Mouse (Mus musculus) forebrain, embryonic 15.5 days (tissue): ENCODE data around the gene Bcar3. TPM values are rescaled to one million over a fixed set of nuclear protein-coding genes. Genes with fewer than 3 reads are reported as not detected.

Experiments used
- ATAC-seq: fragments of 200-750 bp; cut with Nextera tagmentation; replicated peaks from 2 replicates; pipeline ENCODE4 v1.8.0; 2017; ENCODE audit warnings: mild to moderate bottlenecking, moderate TSS enrichment, moderate library complexity
- H3K27ac ChIP-seq: fragments of 300-500 bp; sonication (generic); replicated peaks from 2 replicates; pipeline ENCODE4 v1.5.1; 2015; ENCODE audit warnings: mild to moderate bottlenecking, inconsistent platforms
- H3K27me3 ChIP-seq: fragments of 300-500 bp; sonication (generic); 2 replicates; pipeline ENCODE4 v1.6.1; 2015; ENCODE audit warnings: inconsistent platforms
- H3K36me3 ChIP-seq: fragments of 300-500 bp; sonication (generic); 2 replicates; pipeline ENCODE4 v1.6.1; 2015; ENCODE audit warnings: mild to moderate bottlenecking, inconsistent platforms
- H3K4me1 ChIP-seq: fragments of 300-500 bp; sonication (generic); 2 replicates; pipeline ENCODE4 v1.6.1; 2015; ENCODE audit warnings: inconsistent platforms
- H3K4me2 ChIP-seq: fragments of 300-500 bp; sonication (generic); replicated peaks from 2 replicates; pipeline ENCODE4 v1.6.1; 2015; ENCODE audit warnings: mild to moderate bottlenecking, inconsistent platforms
- H3K4me3 ChIP-seq: fragments of 300-500 bp; sonication (generic); 2 replicates; pipeline ENCODE4 v1.5.1; 2015; ENCODE audit warnings: mild to moderate bottlenecking, inconsistent platforms
- H3K9ac ChIP-seq: fragments of 300-500 bp; sonication (generic); replicated peaks from 2 replicates; pipeline ENCODE4 v1.6.1; 2015; ENCODE audit warnings: mild to moderate bottlenecking, inconsistent platforms
- H3K9me3 ChIP-seq: fragments of 300-500 bp; sonication (generic); 2 replicates; pipeline ENCODE4 v1.6.1; 2016; ENCODE audit warnings: inconsistent platforms
- WGBS: fragments of 180-500 bp; shearing (Covaris S2); methylation state at CpG from one replicate; pipeline ENCODE4 v1.1.7; 2015; ENCODE audit warnings: mixed read lengths; 5-methylcytosine and 5-hydroxymethylcytosine counted together
- polyA plus RNA-seq: library from polyadenylated mRNA; unstranded; fragments of >200 nt; fragmentation: Nextera tagmentation; extraction: Ambion mirVana; gene quantifications from 2 replicates; pipeline ENCODE4 v1.2.1, GENCODE M21; 2015

Bcar3 gene
- polyA plus RNA-seq, 1 experiment from 2014 or later = 6.1 TPM

DNA sequence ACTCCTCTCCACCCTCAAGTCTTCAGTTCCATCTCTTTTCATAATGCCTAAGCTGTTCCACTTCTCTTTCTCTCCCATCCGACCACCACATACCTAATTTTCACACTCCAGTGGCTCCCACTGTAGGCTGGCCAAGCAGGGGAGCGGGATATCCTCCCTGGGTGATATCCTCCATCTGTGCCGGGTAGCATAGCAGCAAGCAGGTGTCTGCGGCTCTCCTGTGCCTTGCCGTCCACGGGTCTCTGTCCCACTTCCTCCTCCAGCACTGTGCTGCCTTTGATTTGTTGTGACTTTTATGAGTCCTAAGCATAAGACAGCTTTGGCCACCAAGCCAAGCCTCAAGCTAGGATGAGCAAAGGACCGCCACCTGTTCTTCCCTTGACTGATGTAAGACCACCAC is 103.5 kb downstream of the Bcar3 start:
- no peaks in the 10 kb centered on the region for H3K9me3 ChIP-seq
- WGBS = 83% methylated on average over 7 of the region's 7 CpGs
- no peaks in the 10 kb centered on the region for H3K36me3 ChIP-seq
- no peaks in the 10 kb centered on the region for H3K4me1 ChIP-seq
- H3K4me2 ChIP-seq = no peak overlapping the region
- no peak overlapping the region for H3K4me3 ChIP-seq
- H3K9ac ChIP-seq = no peak overlapping the region
- H3K27ac ChIP-seq = no peak overlapping the region
- H3K27me3 ChIP-seq = no peaks in the 10 kb centered on the region
- no peak for ATAC-seq

DNA sequence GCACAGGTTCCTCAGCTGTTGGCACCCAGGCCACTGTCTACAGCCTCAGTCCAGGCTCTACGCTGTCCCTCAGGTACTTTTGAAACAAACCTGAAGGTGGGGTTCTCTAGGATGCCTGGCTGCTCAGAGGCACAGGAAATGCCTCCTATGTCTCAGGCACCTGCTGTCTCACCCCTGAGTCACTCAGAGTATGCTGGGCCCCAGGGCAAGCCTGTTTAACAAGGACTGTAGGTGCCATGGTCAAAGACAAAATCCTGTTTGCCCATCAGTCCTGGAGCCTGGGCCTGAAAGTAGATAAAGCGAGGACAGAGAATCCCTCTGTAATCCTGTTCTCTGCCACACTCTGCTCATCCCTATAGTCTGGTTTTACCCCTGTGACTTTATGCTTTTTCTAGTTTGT is 107.1 kb downstream of the Bcar3 start:
- 93% methylated on average over 2 of the region's 2 CpGs for WGBS
- ATAC-seq = no peak

DNA sequence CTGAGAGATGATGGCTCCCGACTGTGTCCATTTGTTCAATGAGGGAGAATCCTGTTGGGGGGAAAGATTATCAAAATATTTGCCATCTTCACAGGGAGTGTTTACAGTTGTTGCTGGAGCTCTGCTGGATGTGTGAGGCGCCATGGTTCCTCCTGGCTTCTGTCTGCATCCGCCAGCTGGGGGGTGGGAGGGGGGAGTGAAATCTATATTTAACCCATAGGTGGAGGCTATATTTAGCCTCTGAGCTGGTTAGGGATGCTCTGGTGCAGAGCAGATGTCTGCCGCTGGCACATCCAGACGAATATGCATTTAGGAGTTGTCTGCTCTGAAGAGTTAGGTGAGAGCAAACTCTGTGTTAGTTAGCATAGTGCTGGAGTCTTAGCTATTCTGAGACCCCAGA is 108.2 kb downstream of the Bcar3 start:
- no peaks in the 10 kb centered on the region for H3K36me3 ChIP-seq
- H3K27ac ChIP-seq = no peak overlapping the region
- H3K4me3 ChIP-seq = no peak overlapping the region
- H3K9me3 ChIP-seq = no peaks in the 10 kb centered on the region
- no peaks in the 10 kb centered on the region for H3K27me3 ChIP-seq
- H3K4me1 ChIP-seq = no peaks in the 10 kb centered on the region
- peak; percentile 69; the same call in 1 of the 2 replicates for ATAC-seq
- WGBS = 75% methylated on average over 5 of the region's 5 CpGs
- no peak overlapping the region for H3K4me2 ChIP-seq
- H3K9ac ChIP-seq = no peak overlapping the region

More for the DNA sequence above, 107.1 kb downstream of the Bcar3 start:
- no peak overlapping the region for H3K9ac ChIP-seq
- no peaks in the 10 kb centered on the region for H3K9me3 ChIP-seq
- no peak overlapping the region for H3K4me2 ChIP-seq
- H3K4me1 ChIP-seq = no peaks in the 10 kb centered on the region
- H3K36me3 ChIP-seq = no peaks in the 10 kb centered on the region
- no peaks in the 10 kb centered on the region for H3K27me3 ChIP-seq
- no peak overlapping the region for H3K4me3 ChIP-seq
- no peak overlapping the region for H3K27ac ChIP-seq

DNA sequence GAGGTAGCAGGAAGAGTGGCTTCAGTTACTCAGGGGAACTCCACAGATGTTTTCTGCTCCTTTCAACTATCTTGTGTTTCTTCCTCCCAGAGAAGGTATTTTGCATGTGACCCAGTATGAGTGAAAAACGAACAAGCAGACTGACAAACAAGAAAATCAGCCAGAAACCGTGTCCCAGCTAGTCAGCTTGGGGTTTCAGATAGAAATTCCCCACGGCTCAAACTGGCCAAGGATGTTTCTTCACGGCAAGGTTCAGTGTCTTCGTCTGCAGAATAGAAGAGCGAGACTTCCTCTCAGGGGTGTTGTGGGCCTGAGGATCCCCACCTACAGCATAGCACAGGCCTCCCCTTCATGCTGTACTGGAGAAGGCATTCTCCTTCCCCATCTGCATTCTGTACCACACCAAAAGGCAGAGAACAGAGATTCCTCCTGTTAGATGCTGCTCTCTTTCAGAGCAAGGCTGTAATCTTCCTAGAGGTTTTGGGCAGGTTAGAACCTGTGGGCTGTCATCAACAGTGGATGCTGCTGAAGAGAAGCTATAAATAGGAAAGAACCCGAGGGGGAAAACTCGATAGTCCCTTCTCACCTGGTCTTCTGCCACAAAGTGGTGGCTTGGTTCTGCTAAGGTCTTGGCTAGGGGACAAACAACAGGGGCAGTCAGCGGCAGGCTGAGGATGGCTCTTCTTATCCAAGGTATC is 110.1 kb downstream of the Bcar3 start:
- Histone ChIP-seq H3K9ac (no peak overlapping the region), H3K27me3 (no peaks in the 10 kb centered on the region), H3K9me3 (no peaks in the 10 kb centered on the region), H3K36me3 (no peaks in the 10 kb centered on the region), H3K27ac (no peak overlapping the region), H3K4me3 (no peak overlapping the region), H3K4me1 (no peaks in the 10 kb centered on the region), H3K4me2 (no peak overlapping the region)
- no peak for ATAC-seq
- WGBS = 81% methylated on average over 9 of the region's 9 CpGs

DNA sequence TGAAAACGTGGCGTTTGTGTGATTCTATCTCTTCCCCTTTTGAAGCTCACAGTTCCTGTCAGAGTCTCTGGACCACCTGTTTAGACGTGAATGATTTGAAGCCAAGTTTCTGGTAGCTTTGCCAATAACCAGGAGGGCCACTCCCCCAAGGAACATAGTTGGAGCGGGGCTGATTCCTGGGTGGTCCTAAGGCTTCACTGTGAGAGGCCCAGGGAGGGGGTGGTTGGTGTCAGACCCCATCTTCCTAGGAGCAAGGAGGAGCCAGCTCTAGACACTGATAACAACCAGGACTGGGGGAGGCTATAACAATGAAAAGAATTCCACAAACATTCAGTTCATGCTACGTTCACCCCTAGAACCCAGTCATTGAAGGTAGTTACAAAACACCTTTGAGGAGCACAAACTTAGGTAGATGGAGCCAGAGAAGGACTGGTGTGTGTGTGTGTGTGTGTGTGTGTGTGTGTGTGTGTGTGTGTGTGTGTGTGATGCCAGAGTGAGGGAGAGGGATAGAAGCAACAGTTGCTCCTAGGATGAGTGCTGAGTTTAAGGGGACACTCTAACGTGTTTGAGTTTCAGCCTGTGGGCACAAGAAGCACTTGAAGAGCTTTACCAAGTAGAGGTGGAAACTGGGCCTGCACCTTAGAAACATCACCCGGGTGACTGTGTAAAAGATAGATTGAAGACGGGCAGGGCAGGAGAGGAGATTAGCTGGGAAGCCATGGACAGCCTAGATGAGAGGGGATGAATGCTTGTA is 111.4 kb downstream of the Bcar3 start:
- Histone ChIP-seq H3K9ac (no peak overlapping the region), H3K36me3 (no peaks in the 10 kb centered on the region), H3K27me3 (no peaks in the 10 kb centered on the region), H3K9me3 (no peaks in the 10 kb centered on the region), H3K4me1 (no peaks in the 10 kb centered on the region), H3K4me3 (no peak overlapping the region), H3K27ac (no peak overlapping the region), H3K4me2 (no peak overlapping the region)
- WGBS = 76% methylated on average over 8 of the region's 8 CpGs
- ATAC-seq = no peak

DNA sequence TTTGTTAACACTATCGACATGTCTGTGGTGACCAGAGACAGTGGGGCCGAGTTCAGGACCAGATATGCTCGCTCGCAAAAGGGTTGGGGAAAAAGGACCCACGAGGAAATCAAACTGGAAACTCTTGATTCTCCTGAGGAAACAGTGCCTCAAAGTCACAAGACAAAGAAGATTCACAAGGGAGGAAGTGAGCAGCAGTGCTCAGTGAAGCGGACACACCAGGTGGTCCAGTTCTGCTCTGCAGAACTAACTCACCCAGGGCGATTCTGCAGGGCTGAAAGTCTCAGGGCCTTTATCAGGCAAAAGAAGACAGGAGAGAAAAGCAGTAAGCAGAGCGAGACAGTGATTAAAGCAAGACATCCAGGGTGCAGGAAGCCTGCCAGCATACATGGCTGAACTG is 112.5 kb downstream of the Bcar3 start:
- no peak overlapping the region for H3K4me2 ChIP-seq
- H3K4me1 ChIP-seq = no peaks in the 10 kb centered on the region
- WGBS = 70% methylated on average over 8 of the region's 8 CpGs
- no peaks in the 10 kb centered on the region for H3K9me3 ChIP-seq
- no peak for ATAC-seq
- H3K9ac ChIP-seq = no peak overlapping the region
- no peak overlapping the region for H3K27ac ChIP-seq
- no peaks in the 10 kb centered on the region for H3K27me3 ChIP-seq
- no peak overlapping the region for H3K4me3 ChIP-seq
- H3K36me3 ChIP-seq = no peaks in the 10 kb centered on the region

DNA sequence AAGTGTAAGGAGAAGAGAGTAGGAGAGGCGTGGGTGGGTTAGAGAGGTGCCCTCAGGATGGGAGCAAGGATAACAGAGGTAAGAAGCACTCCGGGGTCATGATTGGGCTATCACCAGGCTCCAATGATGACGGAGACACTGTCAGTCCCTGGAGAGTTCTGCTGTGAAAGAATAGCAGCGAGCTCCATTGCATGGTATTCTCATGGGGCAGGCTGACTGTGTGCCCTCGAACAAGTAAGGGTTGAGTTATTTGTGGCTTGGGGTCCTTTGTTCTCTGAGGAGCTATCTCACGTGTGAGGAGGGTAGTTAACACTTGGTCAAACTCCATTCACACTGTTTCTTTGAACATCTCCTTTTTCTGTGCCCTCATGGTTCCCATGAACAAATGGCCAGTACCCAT is 113.8 kb downstream of the Bcar3 start:
- ATAC-seq = no peak
- Histone ChIP-seq H3K4me2 (no peak overlapping the region), H3K4me3 (no peak overlapping the region), H3K27me3 (no peaks in the 10 kb centered on the region), H3K27ac (no peak overlapping the region), H3K4me1 (no peaks in the 10 kb centered on the region), H3K36me3 (no peaks in the 10 kb centered on the region), H3K9ac (no peak overlapping the region), H3K9me3 (no peaks in the 10 kb centered on the region)
- 91% methylated on average over 6 of the region's 6 CpGs for WGBS

DNA sequence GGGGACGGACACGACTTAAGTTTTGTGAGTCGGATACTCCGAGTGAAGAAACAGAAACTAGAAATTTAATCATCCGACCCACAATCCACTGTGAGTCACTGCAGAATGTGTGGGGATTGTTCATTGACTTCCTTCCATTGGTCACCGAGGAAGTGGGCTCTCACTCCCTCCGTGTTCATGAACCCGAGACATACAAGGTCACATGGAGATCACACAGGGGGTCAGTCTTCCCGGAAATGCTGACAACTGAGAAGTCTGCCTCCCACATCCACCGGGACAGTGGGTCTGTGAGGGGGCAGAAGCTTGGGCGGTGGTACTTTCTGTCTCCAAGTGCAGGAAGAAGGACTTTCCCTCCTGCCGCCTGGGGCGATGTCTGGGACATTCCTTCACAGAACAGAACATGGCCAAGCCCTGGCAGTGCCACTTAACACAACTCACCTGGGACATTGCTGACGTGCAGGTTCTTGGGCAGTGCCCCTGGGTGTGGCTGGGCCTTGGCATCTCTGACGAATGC is 114.9 kb downstream of the Bcar3 start:
- Histone ChIP-seq H3K4me1 (peaks cover 2% of the 10 kb centered on the region), H3K27ac (no peak overlapping the region), H3K36me3 (no peaks in the 10 kb centered on the region), H3K9me3 (no peaks in the 10 kb centered on the region), H3K4me2 (no peak overlapping the region), H3K27me3 (no peaks in the 10 kb centered on the region), H3K9ac (no peak overlapping the region), H3K4me3 (no peak overlapping the region)
- no peak for ATAC-seq
- WGBS = 89% methylated on average over 15 of the region's 15 CpGs

DNA sequence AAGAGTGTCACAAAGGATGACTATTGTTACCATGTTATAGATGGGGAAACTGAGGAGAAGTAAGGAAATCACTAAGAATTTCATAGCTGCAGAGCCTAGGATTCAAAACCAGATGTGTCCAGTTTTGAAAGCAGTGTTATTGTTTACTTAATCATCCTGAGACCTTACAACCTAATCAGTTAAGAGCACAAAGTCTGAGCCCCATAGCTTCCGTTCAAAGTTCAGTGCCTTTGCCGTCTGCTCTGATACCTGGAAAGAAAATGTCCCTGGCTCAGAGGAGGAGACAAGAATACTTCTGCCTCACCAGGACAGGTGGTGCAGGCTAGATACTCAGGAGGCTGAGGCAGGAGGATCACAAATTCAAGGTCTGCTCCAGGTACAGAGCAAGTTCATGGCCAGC is 117.7 kb downstream of the Bcar3 start:
- no peak for ATAC-seq
- Histone ChIP-seq H3K27me3 (no peaks in the 10 kb centered on the region), H3K4me1 (peaks cover 7% of the 10 kb centered on the region), H3K4me2 (no peak overlapping the region), H3K9me3 (no peaks in the 10 kb centered on the region), H3K4me3 (no peak overlapping the region), H3K27ac (no peak overlapping the region), H3K36me3 (no peaks in the 10 kb centered on the region), H3K9ac (no peak overlapping the region)
- WGBS = 91% methylated on average over 2 of the region's 2 CpGs

DNA sequence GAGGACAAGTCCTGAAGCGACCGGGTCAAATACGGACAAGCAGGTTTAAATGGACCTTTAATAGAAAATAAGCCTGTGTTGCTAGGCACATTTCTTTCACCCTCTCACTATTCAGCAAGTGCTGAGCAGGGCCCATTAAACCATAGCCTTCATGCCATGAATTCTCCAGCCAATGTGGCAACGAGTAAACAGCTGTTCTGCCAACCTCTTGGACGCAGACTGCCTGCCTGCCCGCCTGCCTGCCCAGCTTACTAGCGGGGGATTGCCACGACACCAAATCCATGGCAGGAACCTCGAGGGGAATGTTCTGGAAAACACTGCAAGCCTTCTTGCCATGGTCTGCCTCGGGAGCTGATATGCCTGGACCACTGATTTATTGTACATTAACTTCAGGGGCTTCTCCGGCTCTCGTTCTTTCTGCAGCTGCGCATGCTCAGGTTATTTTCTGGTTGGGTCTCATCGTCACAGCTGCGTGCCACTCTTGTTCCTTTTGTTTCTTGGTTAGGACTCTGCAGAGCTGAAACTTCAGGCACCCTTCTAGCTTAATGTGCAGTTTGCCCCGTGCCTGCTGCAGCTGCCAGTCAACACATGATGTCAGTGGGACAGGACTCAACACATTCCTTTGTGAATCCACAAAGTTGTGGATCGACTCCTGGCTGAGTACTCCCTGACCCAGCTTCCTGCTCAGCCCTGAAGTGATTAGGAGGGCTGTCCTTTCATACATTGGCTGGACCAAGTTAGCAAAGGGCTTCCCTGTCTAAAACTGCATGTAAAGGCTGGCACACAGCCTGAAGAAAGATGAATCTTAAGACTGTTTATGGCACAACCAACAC is 120.0 kb downstream of the Bcar3 start:
- peak; percentile 83 for ATAC-seq
- peak overlapping the region; percentile 21; the same call in 1 of the 2 replicates for H3K4me3 ChIP-seq
- 15% methylated on average over 17 of the region's 17 CpGs for WGBS

DNA sequence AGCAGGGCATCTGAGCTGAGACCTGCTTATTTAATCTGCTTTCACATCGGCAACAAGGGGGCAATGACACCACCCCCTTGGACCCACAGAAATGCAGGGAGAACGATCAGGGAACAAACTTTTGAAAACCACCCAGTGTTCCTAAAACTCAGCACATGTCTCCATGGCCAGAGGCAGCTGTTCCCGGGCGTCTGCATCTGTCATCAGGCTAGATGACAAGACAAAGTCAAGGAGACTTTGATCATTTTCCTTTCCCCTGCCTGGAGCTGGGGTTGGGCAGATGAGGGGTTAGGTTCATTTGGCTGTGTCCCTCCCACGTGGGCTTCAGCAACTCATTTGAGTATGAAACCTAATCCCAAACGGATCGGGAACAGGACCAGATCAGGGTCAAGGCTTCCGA is 120.9 kb downstream of the Bcar3 start:
- 65% methylated on average over 8 of the region's 8 CpGs for WGBS
- no peak overlapping the region for H3K4me2 ChIP-seq
- H3K4me1 ChIP-seq = peaks cover 17% of the 10 kb centered on the region
- no peak overlapping the region for H3K9ac ChIP-seq
- H3K27ac ChIP-seq = no peak overlapping the region
- no peak for ATAC-seq
- no peaks in the 10 kb centered on the region for H3K9me3 ChIP-seq
- H3K27me3 ChIP-seq = 0 out of 2 replicates have a peak, but pooled peaks cover 3% of the 10 kb centered on the region
- H3K4me3 ChIP-seq = no peak overlapping the region
- H3K36me3 ChIP-seq = no peaks in the 10 kb centered on the region

More for the DNA sequence above, 120.0 kb downstream of the Bcar3 start:
- peak overlapping the region; percentile 32 for H3K4me2 ChIP-seq
- no peaks in the 10 kb centered on the region for H3K9me3 ChIP-seq
- H3K4me1 ChIP-seq = peaks cover 9% of the 10 kb centered on the region
- no peak overlapping the region for H3K27ac ChIP-seq
- 0 out of 2 replicates have a peak, but pooled peaks cover 3% of the 10 kb centered on the region for H3K27me3 ChIP-seq
- no peaks in the 10 kb centered on the region for H3K36me3 ChIP-seq
- H3K9ac ChIP-seq = no peak overlapping the region; the same call in 1 of the 2 replicates

DNA sequence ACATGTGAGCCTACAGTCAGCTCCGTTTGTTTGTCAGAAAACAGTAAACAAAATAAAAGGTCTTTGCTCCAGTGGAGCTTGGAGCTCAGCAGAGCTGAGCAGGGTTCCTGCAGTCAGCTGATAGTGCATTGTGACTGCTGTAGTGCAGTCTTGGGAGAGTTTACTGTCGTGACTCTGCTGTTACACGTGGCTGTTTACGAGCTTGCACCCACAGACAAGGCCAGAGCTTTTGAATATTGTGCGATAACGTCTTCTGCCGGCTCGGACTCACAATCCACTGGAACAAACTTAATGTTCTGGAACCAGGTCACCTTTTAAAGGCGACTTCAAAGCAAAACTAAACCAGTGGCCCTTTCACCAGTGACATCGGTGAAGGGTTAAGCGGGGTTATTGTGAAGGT is 123.5 kb downstream of the Bcar3 start:
- Histone ChIP-seq H3K4me3 (no peak overlapping the region), H3K27ac (no peak overlapping the region), H3K27me3 (peaks cover 8% of the 10 kb centered on the region; the same call in 1 of the 2 replicates), H3K4me1 (peaks cover 29% of the 10 kb centered on the region), H3K4me2 (no peak overlapping the region), H3K9ac (no peak overlapping the region), H3K9me3 (no peaks in the 10 kb centered on the region), H3K36me3 (no peaks in the 10 kb centered on the region)
- ATAC-seq = no peak
- WGBS = 53% methylated on average over 11 of the region's 11 CpGs
